Mouse (Mus musculus): Measurements from ENCODE around the gene Vgll2.

DNA sequence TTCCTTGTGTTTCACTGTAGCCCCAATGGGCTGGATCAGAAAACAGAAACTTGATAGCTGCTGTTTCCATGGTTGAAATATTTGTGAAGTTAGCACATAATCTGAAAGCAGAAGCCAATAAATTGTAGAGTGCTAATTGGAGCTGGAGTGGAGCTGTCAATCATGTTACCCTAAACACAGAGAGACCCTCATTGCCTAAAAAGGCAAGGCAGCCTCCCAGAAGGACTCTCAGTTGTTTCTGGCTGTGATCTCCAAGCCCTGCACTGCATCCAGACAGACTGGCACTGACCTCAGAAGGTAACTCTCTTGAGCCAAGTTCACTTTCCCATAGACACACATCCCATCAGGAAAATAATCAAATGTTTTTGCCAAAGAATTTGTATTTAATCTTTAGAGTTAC, 11.4 kb downstream of the Vgll2 start:
- TF ChIP-seq POLR2A (IDR thresholded peaks at IDR 0.05; ENCODE audit: low read depth, low read length): no peak
- TF ChIP-seq CTCF (IDR thresholded peaks at IDR 0.05; ENCODE audit: extremely low read depth, insufficient read depth, insufficient read length, insufficient replicate concordance): no peak

Measured in spleen, adult 2 months (tissue).